Mouse (Mus musculus) cortical plate, adult 2 months (tissue): ENCODE measurements around the gene Gtf2a1.

Experiments
- CTCF ChIP-seq: fragments of 200-500 bp; IDR thresholded peaks from 2 replicates; pipeline ENCODE4 v1.5.1; 2011; ENCODE audit warnings: mild to moderate bottlenecking, control low read depth, low read length; ENCODE audit not compliant: insufficient read depth; ENCODE audit errors: extremely low read depth
- POLR2A ChIP-seq: fragments of 200-500 bp; IDR thresholded peaks from 2 replicates; pipeline ENCODE4 v1.6.1; 2011; ENCODE audit warnings: mild to moderate bottlenecking, low read length, control low read depth; ENCODE audit not compliant: insufficient read depth; ENCODE audit errors: extremely low read depth

GRCm38 (mm10) chr12:91591191-91591590 lies 904 bp upstream of the Gtf2a1 start:
- TF ChIP-seq CTCF (no peak), POLR2A (no peak)
